Mouse (Mus musculus): ENCODE results near the gene 1700037H04Rik.
"Not testable (repeated sequence)": the region's sequence is repeated elsewhere in the genome, so short reads cannot be mapped to it uniquely, and the experiment has no call there.

Gene 1700037H04Rik

GRCm38 (mm10) chr2:131125157-131125963 lies 34.5 kb downstream of the 1700037H04Rik start:
- no peak for DNase-seq

GRCm38 (mm10) chr2:131124166-131124565 lies 35.7 kb downstream of the 1700037H04Rik start:
- no peak for DNase-seq

GRCm38 (mm10) chr2:131118968-131119574 lies 40.8 kb downstream of the 1700037H04Rik start:
- no peak for DNase-seq

GRCm38 (mm10) chr2:131105989-131106388 lies 53.9 kb downstream of the 1700037H04Rik start:
- DNase-seq = no peak

- not testable (repeated sequence) for DNase-seq
These were observed 54.8 kb downstream of the 1700037H04Rik start for GRCm38 (mm10) chr2:131105061-131105460.

- DNase-seq = no peak
These were observed 55.9 kb downstream of the 1700037H04Rik start for GRCm38 (mm10) chr2:131104021-131104420.

- no peak for DNase-seq
These were observed 58.4 kb downstream of the 1700037H04Rik start for GRCm38 (mm10) chr2:131101530-131101929.

GRCm38 (mm10) chr2:131097087-131097486 lies 62.8 kb downstream of the 1700037H04Rik start:
- no peak for DNase-seq
